Mouse (Mus musculus): ENCODE results near the gene Nek5. TPM values are rescaled to one million over a fixed set of nuclear protein-coding genes. Genes with fewer than 3 reads are reported as not detected.
A peak's percentile ranks its signal among the peaks of the same experiment; 100 is the strongest.
"Not testable (repeated sequence)": the region's sequence is repeated elsewhere in the genome, so short reads cannot be mapped to it uniquely, and the experiment has no call there.

The Nek5 gene
- polyA plus RNA-seq, 1 experiment from 2014 or later = 0.26 TPM

DNA sequence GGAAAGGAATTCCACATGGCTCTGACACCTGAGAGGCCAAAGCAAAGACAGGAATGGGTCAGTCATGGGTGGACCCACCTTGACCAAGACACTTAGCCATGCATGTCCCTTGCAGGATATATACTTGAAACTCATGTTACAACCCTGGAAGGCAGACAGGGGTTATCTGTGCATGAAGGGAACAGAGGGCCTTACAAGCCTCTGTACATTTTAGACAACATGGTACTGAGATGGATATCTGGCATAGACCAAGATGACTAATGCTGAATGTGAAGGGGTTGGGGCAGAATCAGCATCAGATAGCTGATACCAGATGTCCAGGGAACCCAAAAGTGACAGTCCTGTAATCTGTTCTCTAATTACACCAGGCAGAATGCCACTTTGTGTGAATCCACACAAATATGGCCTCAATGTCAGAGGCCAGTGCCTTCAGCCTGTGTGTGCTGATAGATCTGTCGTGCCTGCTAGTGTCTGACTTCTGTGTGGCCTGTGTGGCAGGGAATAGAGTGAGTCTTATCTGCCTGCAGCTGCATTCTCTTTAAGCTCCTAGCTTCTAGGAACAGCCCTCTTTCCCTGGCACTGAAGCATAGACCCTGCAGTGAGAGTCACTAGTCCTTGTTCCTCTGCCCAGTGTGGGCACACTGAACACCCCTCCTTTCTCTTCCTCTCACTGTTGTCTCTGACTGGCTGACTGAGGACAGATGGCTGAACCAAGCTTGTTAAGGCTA is 19.1 kb upstream of the Nek5 start:
- no peak overlapping the region for H3K4me2 ChIP-seq
- H3K4me1 ChIP-seq = no peaks in the 10 kb centered on the region
- no peak overlapping the region for H3K4me3 ChIP-seq
- H3K27ac ChIP-seq = no peak overlapping the region
- H3K36me3 ChIP-seq (ENCODE audit: poor library complexity, severe bottlenecking) = peaks cover 31% of the 10 kb centered on the region
- H3K27me3 ChIP-seq = no peaks in the 10 kb centered on the region
- no peaks in the 10 kb centered on the region for H3K9me3 ChIP-seq (replicated peaks)
- ATAC-seq = no peak
- H3K9ac ChIP-seq = no peak overlapping the region
- WGBS = 93% methylated on average over 1 of the region's 1 CpGs

DNA sequence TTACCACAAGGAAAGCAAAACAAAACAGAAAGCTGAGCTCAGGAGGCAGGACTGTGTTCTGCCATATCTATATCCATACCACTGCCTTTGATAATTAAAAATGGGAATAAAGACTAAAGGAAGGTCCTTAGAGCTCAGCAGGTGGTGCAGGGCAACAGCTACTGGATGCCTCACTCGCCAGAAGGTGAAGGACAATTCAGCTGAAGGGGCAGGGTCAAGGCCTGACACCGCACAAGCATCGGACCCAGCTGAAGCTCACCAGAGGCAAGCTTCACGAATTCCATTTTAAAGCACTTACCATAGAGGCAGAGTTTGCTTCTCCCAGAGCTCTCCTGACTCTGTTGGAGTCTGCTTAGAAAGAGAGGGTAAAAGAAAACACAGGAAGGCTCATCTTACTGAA is 17.7 kb upstream of the Nek5 start:
- Histone ChIP-seq H3K4me1 (no peaks in the 10 kb centered on the region), H3K27me3 (no peaks in the 10 kb centered on the region), H3K27ac (no peak overlapping the region), H3K36me3 (ENCODE audit: poor library complexity, severe bottlenecking) (peaks cover 22% of the 10 kb centered on the region), H3K4me2 (no peak overlapping the region), H3K9me3 (replicated peaks) (no peaks in the 10 kb centered on the region), H3K9ac (no peak overlapping the region), H3K4me3 (no peak overlapping the region)
- ATAC-seq = no peak
- WGBS = 82% methylated on average over 4 of the region's 4 CpGs

DNA sequence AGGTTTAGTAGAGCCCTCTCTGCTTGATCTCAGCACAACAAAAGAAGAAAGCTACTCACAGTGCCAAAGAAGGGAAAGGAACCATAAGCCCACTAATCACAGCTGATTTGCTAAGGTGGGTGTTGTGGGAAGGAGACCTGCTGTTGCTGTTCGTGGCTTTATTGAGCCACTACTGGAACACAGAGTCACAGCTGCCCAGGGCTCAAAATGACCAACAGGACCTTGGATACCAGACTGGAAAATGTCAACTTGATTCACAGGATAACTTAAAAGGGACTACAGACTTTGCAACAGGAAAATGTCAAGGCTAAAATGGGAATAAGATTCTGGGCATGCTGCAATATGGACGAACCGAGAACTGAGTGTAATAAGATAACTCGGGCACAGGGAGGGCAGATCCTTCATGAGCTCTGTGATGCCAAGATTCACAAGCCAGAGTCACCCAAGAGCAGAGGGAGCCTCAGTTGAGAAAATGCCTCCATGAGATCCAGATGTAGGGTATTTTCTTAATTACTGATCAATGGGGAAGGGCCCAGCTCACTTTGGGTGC is 17.1 kb upstream of the Nek5 start:
- no peaks in the 10 kb centered on the region for H3K4me1 ChIP-seq
- H3K27me3 ChIP-seq = no peaks in the 10 kb centered on the region
- H3K27ac ChIP-seq = no peak overlapping the region
- H3K4me3 ChIP-seq = no peak overlapping the region
- WGBS = 86% methylated on average over 4 of the region's 4 CpGs
- H3K4me2 ChIP-seq = no peak overlapping the region
- H3K9ac ChIP-seq = no peak overlapping the region
- peaks cover 16% of the 10 kb centered on the region; the same call in 1 of the 2 replicates for H3K36me3 ChIP-seq (ENCODE audit: poor library complexity, severe bottlenecking)
- no peak for ATAC-seq
- no peaks in the 10 kb centered on the region for H3K9me3 ChIP-seq (replicated peaks)

DNA sequence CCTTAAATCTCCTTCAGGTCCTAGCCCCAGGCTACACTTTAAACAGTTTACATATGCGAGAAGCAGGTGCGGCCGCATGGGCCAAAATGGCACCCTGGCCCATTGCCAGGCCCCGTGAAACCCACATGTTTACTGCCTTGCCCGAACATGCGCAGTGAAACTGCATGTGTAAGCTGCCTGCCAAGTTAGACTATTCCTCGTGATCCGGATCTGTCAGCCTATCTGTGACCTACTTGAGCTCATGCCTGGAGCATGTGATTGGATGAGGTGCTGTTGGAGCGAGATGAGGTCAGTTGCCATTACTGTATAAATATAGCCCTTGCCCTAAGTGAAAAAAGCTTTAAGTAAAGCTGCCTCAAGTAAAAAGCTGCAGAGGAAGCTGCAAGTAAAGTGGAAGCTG is 11.6 kb upstream of the Nek5 start:
- not testable (repeated sequence) for H3K4me2 ChIP-seq; H3K4me1 ChIP-seq; ATAC-seq; H3K9ac ChIP-seq; H3K27ac ChIP-seq; H3K27me3 ChIP-seq; H3K9me3 ChIP-seq (replicated peaks); H3K4me3 ChIP-seq
- H3K36me3 ChIP-seq (ENCODE audit: poor library complexity, severe bottlenecking) = peaks cover 13% of the 10 kb centered on the region
- WGBS = 85% methylated on average over 9 of the region's 9 CpGs

DNA sequence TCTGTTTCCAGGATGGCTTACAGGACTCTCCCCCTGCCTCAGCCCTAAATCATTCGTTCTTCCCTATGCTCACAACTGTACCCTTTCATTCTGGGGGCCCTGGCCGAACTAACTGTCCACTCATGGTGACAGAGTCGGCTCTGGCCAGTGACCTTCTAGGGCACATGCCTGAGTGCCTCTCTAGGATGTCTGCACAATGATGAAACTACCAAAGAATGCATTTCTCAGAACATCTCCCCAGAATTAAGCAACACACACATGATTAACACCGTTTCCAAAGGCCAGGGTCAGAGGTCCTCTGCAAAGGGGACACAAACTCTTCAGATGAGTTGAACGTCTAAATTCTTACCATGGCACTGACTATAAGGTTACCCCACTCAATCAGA is 9.9 kb upstream of the Nek5 start:
- Histone ChIP-seq H3K27ac (no peak overlapping the region), H3K27me3 (no peaks in the 10 kb centered on the region), H3K36me3 (ENCODE audit: poor library complexity, severe bottlenecking) (peaks cover 18% of the 10 kb centered on the region), H3K9me3 (replicated peaks) (no peaks in the 10 kb centered on the region), H3K4me3 (no peak overlapping the region), H3K9ac (no peak overlapping the region), H3K4me1 (no peaks in the 10 kb centered on the region), H3K4me2 (no peak overlapping the region)
- 88% methylated on average over 5 of the region's 5 CpGs for WGBS
- no peak for ATAC-seq

DNA sequence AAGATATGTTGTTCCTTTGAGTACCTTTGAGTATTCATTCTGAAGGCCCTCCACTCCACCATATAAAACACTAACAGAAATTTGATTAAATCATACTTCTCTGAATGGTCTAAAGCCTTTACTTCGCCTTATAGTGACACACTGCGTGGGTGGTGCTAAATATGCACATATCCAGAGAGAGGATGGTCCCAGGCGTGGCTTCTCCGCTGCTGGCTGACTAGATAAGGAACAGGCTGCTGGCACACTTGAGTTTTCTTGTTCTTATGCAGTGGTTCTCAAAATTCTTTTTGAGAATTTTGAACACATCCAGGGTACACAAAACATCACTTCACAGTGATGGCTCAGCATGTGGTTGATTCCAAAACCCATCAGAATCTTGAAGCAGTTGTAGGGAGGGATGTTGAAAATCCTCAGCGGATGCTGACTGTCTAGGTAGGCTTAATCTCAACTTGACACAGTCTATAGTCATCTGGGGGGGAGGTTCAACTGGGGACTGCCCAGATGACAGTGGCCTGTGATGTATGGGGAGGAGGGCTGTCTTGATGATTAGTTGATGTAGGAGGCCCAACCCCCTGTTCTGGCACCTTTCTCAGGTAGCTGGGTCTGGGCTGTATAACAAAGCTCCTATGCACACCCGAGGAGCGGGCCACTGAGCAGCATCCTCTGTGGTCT is 9.4 kb upstream of the Nek5 start:
- Histone ChIP-seq H3K27me3 (no peaks in the 10 kb centered on the region), H3K9ac (no peak overlapping the region), H3K4me3 (no peak overlapping the region), H3K4me1 (no peaks in the 10 kb centered on the region), H3K27ac (no peak overlapping the region), H3K4me2 (no peak overlapping the region), H3K9me3 (replicated peaks) (no peaks in the 10 kb centered on the region), H3K36me3 (ENCODE audit: poor library complexity, severe bottlenecking) (peaks cover 20% of the 10 kb centered on the region)
- no peak for ATAC-seq
- 92% methylated on average over 7 of the region's 7 CpGs for WGBS

DNA sequence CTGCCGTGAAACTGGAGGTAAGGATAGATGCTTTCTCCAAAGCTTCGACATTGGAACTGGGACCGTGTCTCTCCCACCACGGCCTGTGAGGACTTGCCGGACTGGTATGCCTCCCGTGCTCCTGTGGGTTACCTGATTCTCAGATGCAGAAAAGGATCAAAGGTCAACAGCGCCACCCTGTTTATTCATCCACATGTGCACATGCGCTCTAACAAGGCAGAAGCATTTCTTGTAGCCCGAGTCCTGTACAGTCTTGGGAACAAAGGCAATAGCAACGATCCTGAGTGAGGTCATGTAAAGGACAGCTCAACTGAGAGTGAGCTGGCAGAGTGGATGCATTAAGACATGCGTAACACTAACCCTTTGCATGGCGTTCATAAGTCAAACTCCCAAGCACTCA is 7.2 kb upstream of the Nek5 start:
- 91% methylated on average over 12 of the region's 12 CpGs for WGBS

DNA sequence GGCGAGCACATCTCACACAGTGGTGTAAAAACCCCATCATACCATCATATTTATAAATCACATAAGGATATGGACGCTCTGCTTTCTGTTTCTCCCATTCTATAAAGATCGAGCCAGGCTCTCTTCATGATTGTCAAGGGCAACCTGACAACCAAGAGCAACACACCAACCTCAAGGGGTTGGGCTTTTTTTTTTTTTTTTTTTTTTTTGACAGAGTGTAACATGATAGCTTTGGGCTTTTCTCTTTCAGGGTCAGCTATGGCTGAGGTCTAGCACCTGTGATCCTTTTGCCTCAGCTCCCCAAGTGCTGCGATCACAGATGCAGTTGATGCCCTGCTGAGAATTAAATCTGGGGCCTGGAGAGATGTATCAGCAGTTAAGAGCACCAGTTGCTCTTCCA is 17.8 kb downstream of the Nek5 start:
- H3K27me3 ChIP-seq = no peaks in the 10 kb centered on the region
- no peaks in the 10 kb centered on the region for H3K36me3 ChIP-seq (ENCODE audit: poor library complexity, severe bottlenecking)
- no peak overlapping the region for H3K27ac ChIP-seq
- H3K4me3 ChIP-seq = no peak overlapping the region
- no peaks in the 10 kb centered on the region for H3K4me1 ChIP-seq
- ATAC-seq = no peak
- no peak overlapping the region for H3K9ac ChIP-seq
- H3K9me3 ChIP-seq (replicated peaks) = no peaks in the 10 kb centered on the region
- 80% methylated on average over 4 of the region's 4 CpGs for WGBS
- no peak overlapping the region for H3K4me2 ChIP-seq

More for the DNA sequence above, 7.2 kb upstream of the Nek5 start:
- H3K9me3 ChIP-seq (replicated peaks) = no peaks in the 10 kb centered on the region
- H3K27ac ChIP-seq = no peak overlapping the region
- H3K4me2 ChIP-seq = no peak overlapping the region
- H3K4me3 ChIP-seq = no peak overlapping the region
- no peaks in the 10 kb centered on the region for H3K27me3 ChIP-seq
- peaks cover 40% of the 10 kb centered on the region for H3K36me3 ChIP-seq (ENCODE audit: poor library complexity, severe bottlenecking)
- ATAC-seq = no peak
- no peak overlapping the region for H3K9ac ChIP-seq
- H3K4me1 ChIP-seq = no peaks in the 10 kb centered on the region

DNA sequence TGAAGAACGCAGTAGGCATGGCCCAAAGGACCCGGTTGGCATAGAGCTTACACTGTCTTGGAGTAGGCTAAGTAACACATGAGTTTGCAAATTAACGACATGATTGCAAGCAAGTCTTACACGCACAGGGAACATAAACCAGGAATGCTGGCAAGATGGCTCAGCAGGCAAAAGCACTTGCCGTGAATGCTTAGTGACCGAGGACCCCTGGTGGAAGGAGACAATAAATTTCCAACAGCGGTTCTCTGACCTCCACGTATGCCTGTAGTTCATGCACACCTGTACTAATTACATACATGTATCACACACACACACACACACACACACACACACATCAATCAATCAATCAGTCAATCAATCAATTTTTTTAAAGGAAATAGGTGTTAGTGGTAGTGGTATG is 33.3 kb downstream of the Nek5 start:
- Histone ChIP-seq H3K27ac (no peak overlapping the region), H3K27me3 (no peaks in the 10 kb centered on the region), H3K36me3 (ENCODE audit: poor library complexity, severe bottlenecking) (no peaks in the 10 kb centered on the region), H3K4me3 (no peak overlapping the region), H3K9me3 (replicated peaks) (no peaks in the 10 kb centered on the region), H3K4me2 (no peak overlapping the region), H3K9ac (no peak overlapping the region), H3K4me1 (no peaks in the 10 kb centered on the region)
- WGBS = 65% methylated on average over 8 of the region's 8 CpGs
- no peak for ATAC-seq

DNA sequence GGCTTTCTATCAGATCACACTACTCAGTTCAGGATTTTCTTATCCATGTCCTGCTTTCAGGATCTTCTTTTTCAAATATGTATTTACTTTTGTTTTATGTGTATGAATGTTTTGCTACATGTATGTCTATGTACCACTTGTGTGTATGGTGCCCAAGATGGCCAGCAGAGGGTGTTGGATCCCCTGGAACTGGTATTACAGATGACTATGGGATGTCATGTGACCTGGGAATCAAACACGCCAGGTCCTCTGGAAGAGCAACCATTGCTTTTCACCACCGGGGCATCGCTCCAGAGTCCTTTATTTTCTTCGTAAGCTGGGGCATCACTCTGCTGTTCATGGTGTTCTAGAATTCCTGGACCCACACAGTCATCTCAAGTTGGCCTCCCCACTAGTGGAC is 35.6 kb downstream of the Nek5 start:
- no peaks in the 10 kb centered on the region for H3K36me3 ChIP-seq (ENCODE audit: poor library complexity, severe bottlenecking)

DNA sequence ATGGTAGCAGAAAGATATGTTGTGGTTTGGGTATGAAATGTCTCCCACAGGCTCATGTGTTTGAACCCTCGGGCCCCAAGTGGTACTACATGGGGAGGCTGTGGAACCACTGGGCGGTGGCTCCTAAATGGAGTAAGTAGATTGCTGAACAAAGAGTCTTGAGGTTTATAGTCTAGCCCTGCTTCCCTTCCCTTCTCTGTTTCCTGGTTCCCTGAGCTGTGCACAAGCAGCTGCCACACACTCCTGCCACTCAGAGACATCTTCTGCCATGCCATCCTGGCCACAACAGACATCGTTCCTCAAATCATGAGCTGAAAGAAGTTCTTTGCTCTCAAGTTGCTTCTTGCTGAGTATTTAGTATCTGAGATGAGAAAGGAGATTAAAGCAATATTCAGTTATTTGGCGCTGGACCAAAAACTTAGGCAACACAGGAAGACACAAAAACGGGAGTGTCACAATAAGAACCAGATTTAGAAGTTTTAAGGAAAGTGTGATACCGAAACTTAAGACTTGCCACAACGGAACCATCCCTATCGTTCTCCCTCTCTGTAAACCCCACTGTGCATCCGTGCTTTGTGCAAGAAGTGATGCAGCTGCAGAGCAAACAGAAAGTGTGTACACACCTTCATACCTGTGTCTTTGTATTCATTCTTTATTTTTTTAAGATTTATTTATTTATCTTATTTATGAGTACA is 45.4 kb downstream of the Nek5 start:
- ATAC-seq = no peak
- H3K36me3 ChIP-seq (ENCODE audit: poor library complexity, severe bottlenecking) = no peaks in the 10 kb centered on the region
- no peak overlapping the region for H3K27ac ChIP-seq
- H3K4me3 ChIP-seq = no peak overlapping the region
- H3K4me1 ChIP-seq = no peaks in the 10 kb centered on the region
- H3K9me3 ChIP-seq (replicated peaks) = no peaks in the 10 kb centered on the region
- no peak overlapping the region for H3K4me2 ChIP-seq
- H3K9ac ChIP-seq = no peak overlapping the region
- H3K27me3 ChIP-seq = no peaks in the 10 kb centered on the region
- WGBS = 89% methylated on average over 9 of the region's 9 CpGs

More for the DNA sequence above, 35.6 kb downstream of the Nek5 start:
- Histone ChIP-seq H3K9me3 (replicated peaks) (no peaks in the 10 kb centered on the region), H3K4me3 (no peak overlapping the region), H3K27ac (no peak overlapping the region), H3K9ac (no peak overlapping the region), H3K4me1 (no peaks in the 10 kb centered on the region), H3K27me3 (no peaks in the 10 kb centered on the region), H3K4me2 (no peak overlapping the region)
- no peak for ATAC-seq
- WGBS = 91% methylated on average over 4 of the region's 4 CpGs

DNA sequence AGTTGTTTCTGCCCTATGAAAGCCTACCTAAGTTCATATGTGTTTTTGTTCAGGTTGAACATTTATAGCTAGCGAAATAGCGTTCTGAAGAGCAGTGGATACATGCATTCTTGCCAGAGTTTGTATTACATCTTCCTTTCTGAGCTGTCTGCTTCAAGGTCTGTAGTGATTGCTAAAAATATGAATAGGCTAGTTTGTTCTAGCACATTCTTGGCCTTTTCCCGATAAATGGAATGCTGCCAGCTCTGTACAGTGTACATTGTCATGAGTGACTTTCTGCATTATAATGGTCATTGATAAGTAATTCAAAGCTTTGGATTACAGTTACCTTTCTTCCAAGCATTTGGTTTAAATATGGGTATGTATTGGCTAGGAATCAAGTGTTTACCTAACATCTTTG is 63.7 kb downstream of the Nek5 start:
- ATAC-seq = no peak
- Histone ChIP-seq H3K4me2 (peak overlapping the region; percentile 89), H3K27ac (no peak overlapping the region), H3K9ac (peak overlapping the region; percentile 26; the same call in 1 of the 2 replicates), H3K4me1 (peaks cover 10% of the 10 kb centered on the region), H3K36me3 (ENCODE audit: poor library complexity, severe bottlenecking) (peaks cover 34% of the 10 kb centered on the region), H3K9me3 (replicated peaks) (no peaks in the 10 kb centered on the region; the same call in 1 of the 2 replicates), H3K27me3 (peaks cover 18% of the 10 kb centered on the region), H3K4me3 (peak overlapping the region; percentile 67)
- WGBS = 5% methylated on average over 3 of the region's 3 CpGs
